ENCODE assay signal across 23 mouse cellular contexts in genomic region chr13:24712581-24713130, GRCm38 (mm10). TPM values are rescaled to one million over a fixed set of nuclear protein-coding genes. Genes with fewer than 3 reads are reported as not detected.
DNase-seq lines count a peak whose midpoint lies in the region; ATAC-seq and TF ChIP-seq lines count a peak whose summit lies in the region.
"Had no signal": no experiment of that assay in that cellular context is flagged by ENCODE, and none has a peak within 500 bp of the region (broad histone marks: within the 10 kb centered on the region; RNA-seq: fewer than 3 reads in every experiment).

No protein-coding gene starts in this region.

- H3K36me3 ChIP-seq in heart, embryonic 13.5 days: peaks cover 33% of the 10 kb centered on the region
- H3K36me3 ChIP-seq: embryonic facial prominence, embryonic 15.5 days; forebrain, embryonic 10.5 days; stomach, embryonic 15.5 days had no signal

- no peak for ATAC-seq in heart, embryonic 13.5 days (ENCODE audit: extremely low read depth, insufficient number of reproducible peaks, low FRiP score, low TSS enrichment)

- H3K4me1 ChIP-seq in heart, embryonic 13.5 days: peaks cover 16% of the 10 kb centered on the region

- intact Hi-C loops in heart, postnatal 10 days (cut with DNase I): loop anchor here (1.0 to 5.0 kb wide), 3 partner anchors 65 to 230 kb away; no protein-coding TSS in a partner anchor

- DNase-seq in heart, postnatal 10 days: no peak
- DNase-seq in layer of hippocampus, adult 2 months (ENCODE audit: low spot score in 2 of 2): no peak
- DNase-seq in layer of hippocampus, adult 8-10 months (ENCODE audit: low spot score in 2 of 2): no peak
- DNase-seq in kidney, postnatal 10 days: peak; percentile 27
- peak; percentile 43 to 46 for DNase-seq in kidney, postnatal 36 days
- no peak for DNase-seq in frontal cortex, adult 2 months (ENCODE audit: extremely low spot score in 1 of 2, low spot score in 1 of 2)
- DNase-seq: cerebellum, adult 11 months; cerebellum, postnatal 14 days; embryo, embryonic 11 days; gastrocnemius, postnatal 25 days; left cerebral cortex, postnatal 4 days; lung, adult 18-20 months had no signal

- peak overlapping the region; percentile 61; the same call in 1 of the 2 replicates for H3K4me2 ChIP-seq in heart, embryonic 13.5 days

- no peak for TF ChIP-seq CTCF in layer of hippocampus, adult 2 months (conservative IDR thresholded peaks at IDR 0.05)

- peak overlapping the region; percentile 20; the same call in 1 of the 2 replicates for H3K27ac ChIP-seq in heart, embryonic 13.5 days (replicated peaks)
- 0 out of 2 replicates have a peak overlapping the region, but pooled peaks have one; percentile 5 for H3K27ac ChIP-seq in layer of hippocampus, adult 2 months
- H3K27ac ChIP-seq: embryonic facial prominence, embryonic 15.5 days; hindbrain, embryonic 10.5 days; stomach, embryonic 15.5 days had no signal

- no peak overlapping the region for H3K4me3 ChIP-seq in heart, embryonic 13.5 days
- no peak overlapping the region for H3K4me3 ChIP-seq in layer of hippocampus, adult 2 months

- H3K27me3 ChIP-seq in heart, embryonic 13.5 days (replicated peaks): no peaks in the 10 kb centered on the region; the same call in 1 of the 2 replicates
- H3K27me3 ChIP-seq: embryonic facial prominence, embryonic 15.5 days; stomach, embryonic 15.5 days had no signal

- H3K9me3 ChIP-seq in heart, embryonic 13.5 days: no peaks in the 10 kb centered on the region
- H3K9me3 ChIP-seq: embryonic facial prominence, embryonic 15.5 days; forebrain, embryonic 10.5 days; hindbrain, embryonic 10.5 days; stomach, embryonic 15.5 days had no signal

- 43% methylated on average over 7 of the region's 7 CpGs for WGBS in heart, embryonic 13.5 days

- no peak overlapping the region; the same call in 1 of the 2 replicates for H3K9ac ChIP-seq in heart, embryonic 13.5 days
- H3K9ac ChIP-seq: embryonic facial prominence, embryonic 15.5 days; stomach, embryonic 15.5 days had no signal

RNA-seq across cellular contexts. Expression of gene Armh2, which starts 28.4 kb away (rescaled TPM):
- polyA plus RNA-seq in heart, embryonic 13.5 days (2015; fragmentation: Nextera tagmentation; extraction: Ambion mirVana): not detected in 2 replicates
- not detected for total RNA-seq in heart, postnatal 10 days (2021)
- total RNA-seq in layer of hippocampus, adult 2 months (2021): not detected
- not detected for total RNA-seq in layer of hippocampus, adult 8-10 months (2022)
- polyA plus RNA-seq in frontal cortex, adult 2 months (2012; rRNA removed): 0.22 and 0.34 TPM in 2 replicates
- total RNA-seq: gastrocnemius, postnatal 25 days; layer of hippocampus, adult 18-20 months; left cerebral cortex, adult 18-20 months; left cerebral cortex, postnatal 4 days; liver, adult 2 months; MEL had no signal
- polyA plus RNA-seq: embryonic facial prominence, embryonic 15.5 days; hindbrain, embryonic 10.5 days; liver, adult 2 months; neural tube, embryonic 11.5 days; spleen, adult 2 months; stomach, embryonic 15.5 days had no signal

RNA-seq across cellular contexts. Expression of gene Gmnn, which starts 49.1 kb away (rescaled TPM):
- 102 and 119 TPM in 2 replicates for polyA plus RNA-seq in heart, embryonic 13.5 days (2015; fragmentation: Nextera tagmentation; extraction: Ambion mirVana)
- total RNA-seq in heart, postnatal 10 days (2021): 10 to 100 TPM; 40.6 to 45.1 TPM
- 1 to 10 TPM; 2.3 to 2.9 TPM for total RNA-seq in layer of hippocampus, adult 2 months (2021)
- total RNA-seq in layer of hippocampus, adult 8-10 months (2022): 1 to 10 TPM; 2.0 to 5.6 (median 3.0) TPM
- 5.8 and 8.1 TPM in 2 replicates for polyA plus RNA-seq in frontal cortex, adult 2 months (2012; rRNA removed)

Comparison
In these comparisons a context has a peak if more than half of its experiments do, and no peak if none do; other contexts are left out.
1. DNase-seq: peak in kidney, postnatal 10 days (single experiment) and kidney, postnatal 36 days (2 of 2); none in heart, postnatal 10 days (0 of 2), layer of hippocampus, adult 2 months (0 of 2), layer of hippocampus, adult 8-10 months (0 of 2) and frontal cortex, adult 2 months (0 of 2).
2. RNA of gene Gmnn, which starts 49.1 kb away (total RNA-seq): 40.6 to 45.1 TPM in heart, postnatal 10 days; 2.0 to 5.6 TPM in layer of hippocampus, adult 8-10 months and 2.3 to 2.9 TPM in layer of hippocampus, adult 2 months; every median in the first group is over 4 times any median in the second.